Mouse (Mus musculus): ENCODE data around the gene Atp6v0a1.

DNA sequence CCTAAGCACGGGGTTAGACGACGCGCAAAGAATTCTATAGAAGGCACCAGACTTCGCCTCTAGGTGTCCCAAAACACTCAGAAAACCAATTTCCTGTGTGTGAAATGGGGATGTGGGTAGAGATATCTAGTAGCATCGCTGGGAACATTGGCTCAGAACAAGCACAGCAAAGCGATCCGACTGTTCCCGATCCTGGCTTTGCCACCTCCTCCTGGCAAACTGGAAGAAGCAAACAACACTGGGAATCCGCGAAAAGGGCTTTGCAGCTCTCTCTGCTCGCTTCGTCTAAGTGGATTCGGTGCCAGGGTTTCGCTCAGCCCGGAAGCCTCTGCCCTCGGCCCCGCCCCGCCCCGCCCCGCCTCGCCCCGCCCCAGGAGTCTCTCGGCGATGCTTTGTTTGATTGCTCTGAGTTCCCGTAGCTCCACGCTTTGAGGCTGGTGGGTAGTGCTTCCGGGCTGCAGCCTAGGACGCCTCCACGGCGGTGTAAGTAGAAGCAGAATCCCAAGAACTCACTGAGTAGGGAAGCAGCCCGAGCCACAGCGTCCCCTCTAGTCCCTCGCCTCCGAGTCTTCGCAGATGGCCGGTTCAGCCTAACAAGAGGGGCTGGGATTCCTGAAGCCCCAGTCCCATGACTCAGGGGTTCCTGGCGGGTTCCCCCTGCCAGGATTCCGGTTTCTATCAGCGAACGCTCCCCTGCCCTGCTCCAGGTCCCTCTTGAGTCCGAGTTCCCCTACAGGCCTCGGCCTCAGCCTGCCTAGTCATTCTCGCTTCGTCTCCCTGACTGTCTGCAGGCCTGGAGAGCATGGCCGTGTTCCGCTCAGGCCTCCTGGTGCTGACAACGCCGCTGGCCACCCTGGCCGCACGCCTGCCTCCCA is 73.2 kb downstream of the Atp6v0a1 start, which contains the start of gene Coasy:
- TF ChIP-seq CTCF (IDR thresholded peaks at IDR 0.05; ENCODE audit: control insufficient read depth, insufficient read depth, insufficient read length) (no peak), USF1 (IDR thresholded peaks at IDR 0.05; ENCODE audit: low read depth) (no peak), MYOG (IDR thresholded peaks at IDR 0.05; ENCODE audit: control insufficient read depth, extremely low read depth, insufficient read length) (no peak)

All from C2C12 (cell line).